Mouse (Mus musculus): ENCODE measurements around the gene Ppp1r12a.

Ppp1r12a gene

GRCm38 (mm10) chr10:108161261-108162256 lies at the start of gene Ppp1r12a:
Ppp1r12a (plus strand) TSS chr10:108162193.
- DNase-seq, result peak; percentile 94

GRCm38 (mm10) chr10:108113361-108114237 lies 48.4 kb upstream of the Ppp1r12a start:
- no peak for DNase-seq

- DNase-seq, result no peak
Observed at GRCm38 (mm10) chr10:108118200-108119163, 43.5 kb upstream of the Ppp1r12a start.

GRCm38 (mm10) chr10:108119416-108119815 lies 42.6 kb upstream of the Ppp1r12a start:
- no peak for DNase-seq

- DNase-seq, result no peak
Observed at GRCm38 (mm10) chr10:108124934-108125599, 36.9 kb upstream of the Ppp1r12a start.

DNA sequence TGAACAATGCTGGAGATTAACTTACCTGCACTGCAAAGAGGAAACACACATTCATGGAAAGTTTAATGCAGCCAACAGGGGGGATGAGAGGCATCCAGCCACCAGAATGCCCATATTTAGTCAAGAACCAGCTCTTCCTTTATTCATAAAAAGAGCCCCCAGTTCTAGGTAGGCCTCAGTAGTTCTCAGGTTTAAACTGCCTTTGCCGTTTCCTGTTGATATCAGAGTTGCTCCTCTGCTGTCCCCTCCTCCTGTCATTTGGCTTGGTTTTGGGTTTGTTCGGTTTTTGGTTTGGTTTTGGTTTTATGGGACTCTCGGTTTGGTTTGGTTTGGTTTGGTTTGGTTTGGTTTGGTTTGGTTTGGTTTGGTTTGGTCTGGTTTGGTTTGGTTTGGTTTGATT lies 32.8 kb upstream of the Ppp1r12a start:
- DNase-seq, result no peak

DNA sequence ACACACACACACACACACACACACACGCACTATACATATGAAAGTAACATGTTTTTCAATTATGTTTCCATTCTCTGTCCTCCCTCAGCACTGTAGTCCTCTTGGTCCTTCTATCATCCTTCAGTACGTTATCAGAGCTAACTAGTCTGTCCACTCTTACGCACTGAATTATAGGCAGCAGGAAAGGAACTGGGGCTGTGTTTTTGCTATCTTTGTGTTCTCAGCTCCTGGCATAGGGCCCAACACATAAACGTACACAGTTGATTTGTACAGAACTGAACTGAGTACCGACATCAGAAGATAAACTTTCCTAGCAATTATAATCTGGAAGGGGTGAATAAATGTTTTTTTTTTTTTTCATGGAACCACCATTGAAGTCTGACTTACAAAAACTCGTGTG lies 30.1 kb upstream of the Ppp1r12a start:
- DNase-seq, result no peak

GRCm38 (mm10) chr10:108133253-108133652 lies 28.7 kb upstream of the Ppp1r12a start:
- no peak for DNase-seq

- DNase-seq, result no peak
Observed at GRCm38 (mm10) chr10:108133745-108134144, 28.2 kb upstream of the Ppp1r12a start.

DNA sequence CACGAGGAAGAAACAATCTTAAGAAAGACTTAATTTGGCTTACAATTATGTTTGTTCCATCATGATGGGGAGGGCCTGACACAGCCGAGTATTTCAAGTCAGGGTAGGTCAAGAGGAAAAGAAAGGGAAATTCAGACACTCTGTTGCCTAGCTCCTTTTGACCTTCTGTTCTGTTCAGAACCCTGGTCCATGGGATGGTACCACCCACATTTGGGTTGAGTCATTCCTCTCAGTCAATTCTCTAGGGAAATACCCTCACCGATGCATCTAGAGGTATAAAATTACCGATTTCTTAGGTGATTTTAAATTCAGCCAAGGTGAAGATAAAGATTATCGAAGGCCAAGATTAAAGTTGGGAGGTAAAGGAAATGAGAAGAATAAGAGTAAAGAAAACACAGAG lies 23.6 kb upstream of the Ppp1r12a start:
- DNase-seq, result no peak

DNA sequence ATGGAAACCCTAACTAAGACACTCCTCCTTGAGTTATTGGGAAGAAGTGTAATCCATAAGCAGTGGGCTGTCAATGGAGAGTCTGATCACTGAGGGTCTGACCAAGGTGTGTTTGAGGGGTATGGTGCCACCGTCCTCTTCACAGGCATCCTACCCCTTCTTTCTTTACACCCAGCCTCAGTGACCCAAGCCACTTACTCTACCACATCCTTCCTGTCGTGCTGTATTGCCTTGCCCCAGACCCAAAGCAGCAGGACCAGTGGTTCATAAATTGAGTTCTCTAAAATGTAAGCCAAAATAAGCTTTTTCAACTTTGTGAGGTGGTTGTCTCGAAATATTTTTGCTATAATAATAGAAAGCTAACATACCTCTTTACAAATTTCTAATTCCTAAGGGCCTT lies 22.2 kb upstream of the Ppp1r12a start:
- DNase-seq, result no peak

GRCm38 (mm10) chr10:108140742-108141141 lies 21.3 kb upstream of the Ppp1r12a start:
- no peak for DNase-seq

DNA sequence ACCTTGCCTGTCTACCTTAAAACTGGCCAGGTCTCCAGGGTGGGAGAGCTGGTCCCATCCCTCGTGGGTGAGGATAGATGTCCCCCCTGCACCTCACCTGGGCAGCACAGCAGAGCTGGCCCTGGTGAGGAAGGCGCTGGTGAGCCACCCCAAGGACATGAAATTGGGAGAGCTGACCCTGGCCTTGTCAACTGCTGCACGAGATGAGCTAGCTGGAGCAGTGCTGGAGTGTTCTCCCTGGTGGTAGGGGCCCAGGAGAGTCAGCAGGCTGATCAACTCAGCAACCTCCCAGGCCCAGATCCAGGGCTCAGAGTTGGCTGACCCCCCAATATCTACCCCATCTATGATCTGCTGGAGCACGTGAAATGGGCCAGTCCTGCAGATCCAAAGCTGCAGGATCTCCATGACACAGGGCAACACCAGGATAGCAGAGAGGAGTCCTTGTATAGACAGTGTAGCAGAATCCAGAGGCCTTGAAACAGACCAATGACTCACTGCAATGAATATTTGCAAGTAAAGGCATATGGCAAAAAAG lies 17.9 kb upstream of the Ppp1r12a start:
- DNase-seq, result no peak

- no peak for DNase-seq
Observed at GRCm38 (mm10) chr10:108145701-108146100, 16.3 kb upstream of the Ppp1r12a start.

GRCm38 (mm10) chr10:108147031-108147430 lies 15.0 kb upstream of the Ppp1r12a start:
- DNase-seq, result no peak

DNA sequence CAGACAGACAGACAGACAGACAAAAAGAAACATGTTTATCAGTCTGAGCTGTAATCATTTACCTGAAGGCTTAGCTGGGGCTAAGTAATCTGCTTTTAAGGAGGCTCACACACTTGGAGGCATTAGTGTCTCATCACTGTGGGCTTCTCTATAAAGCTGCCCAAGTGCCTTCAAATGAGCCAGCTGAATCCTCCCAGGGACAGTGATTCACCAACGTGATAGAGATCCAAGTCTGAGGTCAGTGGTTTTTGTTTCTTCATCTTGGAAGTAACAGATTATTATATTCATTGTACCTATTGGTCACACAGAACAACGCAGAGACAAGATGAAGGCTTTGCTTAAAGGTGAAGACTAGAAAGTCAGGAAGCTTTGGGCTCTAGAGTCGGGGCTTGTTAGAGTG lies 8.7 kb upstream of the Ppp1r12a start:
- DNase-seq, result no peak

DNA sequence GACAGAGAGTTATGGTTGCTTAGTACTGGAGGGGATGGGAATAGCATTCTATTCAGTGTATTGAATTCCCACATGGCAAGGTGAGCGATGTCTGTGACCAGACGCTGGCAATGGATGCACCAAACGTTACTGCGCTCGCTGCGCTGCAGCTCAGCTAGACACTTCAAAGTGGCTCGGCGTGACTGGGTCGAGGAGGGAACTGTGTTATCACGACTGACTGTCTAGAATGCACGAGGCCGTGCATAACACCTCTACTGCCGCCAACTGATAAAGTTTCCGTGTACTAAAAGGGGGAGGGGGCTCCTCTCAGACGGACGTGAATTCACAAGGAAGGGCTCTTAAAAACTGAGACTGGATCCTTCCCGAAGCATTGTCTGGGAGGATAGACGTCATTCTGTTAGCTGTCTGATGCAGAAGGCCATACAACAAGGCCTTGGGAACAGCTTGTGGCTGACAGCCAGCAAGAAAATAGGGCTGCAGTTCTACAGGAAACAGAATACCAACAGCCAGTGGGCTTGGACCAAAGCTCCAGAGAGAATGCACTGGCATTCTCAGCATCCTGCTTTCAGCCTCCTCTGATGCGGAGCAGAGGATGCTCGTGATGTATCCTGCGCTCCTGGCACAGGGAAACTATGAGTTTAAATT lies 6.8 kb upstream of the Ppp1r12a start:
- DNase-seq, result no peak

GRCm38 (mm10) chr10:108155687-108156067 lies 6.3 kb upstream of the Ppp1r12a start:
- no peak for DNase-seq

DNA sequence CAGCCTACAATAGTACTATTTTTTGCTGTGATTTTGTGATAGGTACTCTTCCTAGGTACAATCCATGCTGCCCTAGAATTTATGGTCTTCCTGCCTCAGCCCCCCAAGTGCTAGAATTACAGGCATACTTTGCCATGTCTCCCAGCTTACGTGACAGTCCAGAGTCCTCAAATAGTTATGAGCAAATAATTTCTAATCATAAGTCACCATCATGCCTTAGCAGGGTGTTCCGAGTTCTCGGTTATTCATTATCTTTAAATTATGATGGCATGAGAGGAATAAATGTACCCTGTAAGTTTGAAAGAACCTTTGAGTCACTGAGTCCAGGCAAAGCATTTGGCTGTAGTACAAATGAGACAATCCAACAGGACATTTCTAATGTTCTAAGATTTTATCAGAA lies 5.9 kb upstream of the Ppp1r12a start:
- DNase-seq, result no peak

DNA sequence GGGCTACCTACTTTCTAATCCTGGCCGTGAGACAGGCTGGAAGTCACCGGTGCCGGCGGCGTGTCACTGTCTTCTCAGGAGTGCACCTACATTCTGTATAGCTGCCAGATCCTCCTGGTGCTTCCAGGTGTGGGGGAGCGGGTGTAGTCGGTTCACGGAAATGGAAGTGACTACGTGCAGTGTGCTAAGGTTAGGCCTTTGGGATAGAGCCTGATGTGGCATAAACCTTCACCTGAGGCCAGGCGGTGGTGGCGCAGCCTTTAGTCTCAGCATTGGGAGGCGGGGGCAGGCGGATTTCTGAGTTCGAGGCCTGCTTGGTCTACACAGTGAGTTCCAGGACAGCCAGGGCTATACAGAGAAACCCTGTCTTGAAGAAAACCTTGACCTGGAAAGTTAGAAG lies 3.0 kb upstream of the Ppp1r12a start:
- no peak for DNase-seq

Data from cerebellum, adult 9-10 months (tissue).